Mouse (Mus musculus) heart, embryonic 10.5 days (tissue): ENCODE results near the gene Plcd1. TPM values are rescaled to one million over a fixed set of nuclear protein-coding genes. Genes with fewer than 3 reads are reported as not detected.

Experiments used
- DNase-seq: peaks from one replicate; pipeline ENCODE4 v3.0.0-alpha.2; 2017; ENCODE audit warnings: low spot score
- H3K27ac ChIP-seq: fragments of 300-500 bp; sonication (generic); 2 replicates; pipeline ENCODE4 v1.5.1; 2016; ENCODE audit warnings: mild to moderate bottlenecking
- H3K27me3 ChIP-seq: fragments of 300-500 bp; sonication (generic); 2 replicates; pipeline ENCODE4 v1.6.1; 2016; ENCODE audit warnings: mild to moderate bottlenecking; ENCODE audit not compliant: poor library complexity, insufficient read depth, severe bottlenecking
- H3K36me3 ChIP-seq: fragments of 300-500 bp; sonication (generic); 2 replicates; pipeline ENCODE4 v1.6.1; 2016; ENCODE audit warnings: mild to moderate bottlenecking, moderate library complexity
- H3K4me1 ChIP-seq: fragments of 300-500 bp; sonication (generic); 2 replicates; pipeline ENCODE4 v1.6.1; 2016; ENCODE audit warnings: mild to moderate bottlenecking
- H3K4me3 ChIP-seq: fragments of 300-500 bp; sonication (generic); 2 replicates; pipeline ENCODE4 v1.5.1; 2016; ENCODE audit warnings: mild to moderate bottlenecking, moderate library complexity
- H3K9me3 ChIP-seq: fragments of 300-500 bp; sonication (generic); 2 replicates; pipeline ENCODE4 v1.6.1; 2016; ENCODE audit warnings: mild to moderate bottlenecking, moderate library complexity
- WGBS: fragments of 180-500 bp; shearing (Covaris S2); methylation state at CpG from one replicate; pipeline ENCODE4 v1.1.7; 2016; 5-methylcytosine and 5-hydroxymethylcytosine counted together
- polyA plus RNA-seq: library from polyadenylated mRNA; unstranded; fragments of >200 nt; fragmentation: Nextera tagmentation; extraction: Ambion mirVana; gene quantifications from 2 replicates; pipeline ENCODE4 v1.2.1, GENCODE M21; 2016

Gene Plcd1
- polyA plus RNA-seq, 1 experiment from 2014 or later: 18.6 TPM

GRCm38 (mm10) chr9:119035836-119036235 lies 57.5 kb downstream of the Plcd1 start:
- Histone ChIP-seq H3K9me3 (no peaks in the 10 kb centered on the region), H3K4me3 (no peak overlapping the region), H3K27ac (peak overlapping the region; percentile 23; the same call in 1 of the 2 replicates), H3K36me3 (peaks cover 73% of the 10 kb centered on the region), H3K27me3 (no peaks in the 10 kb centered on the region), H3K4me1 (peaks cover 30% of the 10 kb centered on the region)
- WGBS: 55% methylated on average over 7 of the region's 7 CpGs
- no peak for DNase-seq

- Histone ChIP-seq H3K9me3 (no peaks in the 10 kb centered on the region), H3K27me3 (no peaks in the 10 kb centered on the region), H3K27ac (no peak overlapping the region), H3K4me1 (peaks cover 30% of the 10 kb centered on the region), H3K36me3 (peaks cover 70% of the 10 kb centered on the region), H3K4me3 (no peak overlapping the region)
- DNase-seq: no peak
- WGBS: 87% methylated on average over 29 of the region's 29 CpGs
Measured at GRCm38 (mm10) chr9:119034676-119035665, 58.3 kb downstream of the Plcd1 start.

- H3K27ac ChIP-seq: no peak overlapping the region
Measured at GRCm38 (mm10) chr9:119034069-119034468, 59.2 kb downstream of the Plcd1 start.

GRCm38 (mm10) chr9:119033111-119033921 lies 60.0 kb downstream of the Plcd1 start:
- H3K27me3 ChIP-seq: no peaks in the 10 kb centered on the region
- no peak for DNase-seq
- H3K36me3 ChIP-seq: peaks cover 58% of the 10 kb centered on the region
- H3K4me3 ChIP-seq: no peak overlapping the region
- peaks cover 30% of the 10 kb centered on the region for H3K4me1 ChIP-seq
- WGBS: 81% methylated on average over 19 of the region's 19 CpGs
- H3K9me3 ChIP-seq: no peaks in the 10 kb centered on the region
- H3K27ac ChIP-seq: peak overlapping the region; percentile 62; the same call in 1 of the 2 replicates

More at GRCm38 (mm10) chr9:119034069-119034468, 59.2 kb downstream of the Plcd1 start:
- H3K27me3 ChIP-seq: no peaks in the 10 kb centered on the region
- WGBS: 88% methylated on average over 8 of the region's 8 CpGs
- peaks cover 63% of the 10 kb centered on the region for H3K36me3 ChIP-seq
- H3K4me3 ChIP-seq: no peak overlapping the region
- H3K4me1 ChIP-seq: peaks cover 30% of the 10 kb centered on the region
- no peak for DNase-seq
- H3K9me3 ChIP-seq: no peaks in the 10 kb centered on the region

GRCm38 (mm10) chr9:119032538-119032937 lies 60.8 kb downstream of the Plcd1 start:
- H3K4me1 ChIP-seq: peaks cover 30% of the 10 kb centered on the region
- no peak overlapping the region for H3K4me3 ChIP-seq
- peaks cover 55% of the 10 kb centered on the region for H3K36me3 ChIP-seq
- H3K9me3 ChIP-seq: no peaks in the 10 kb centered on the region
- no peaks in the 10 kb centered on the region for H3K27me3 ChIP-seq
- WGBS: 61% methylated on average over 9 of the region's 9 CpGs
- peak overlapping the region; percentile 62; the same call in 1 of the 2 replicates for H3K27ac ChIP-seq
- no peak for DNase-seq

- H3K9me3 ChIP-seq: no peaks in the 10 kb centered on the region
- H3K4me1 ChIP-seq: peaks cover 29% of the 10 kb centered on the region
- peaks cover 54% of the 10 kb centered on the region for H3K36me3 ChIP-seq
- no peaks in the 10 kb centered on the region for H3K27me3 ChIP-seq
- no peak for DNase-seq
- peak overlapping the region; percentile 62; the same call in 1 of the 2 replicates for H3K27ac ChIP-seq
- 80% methylated on average over 14 of the region's 14 CpGs for WGBS
- no peak overlapping the region for H3K4me3 ChIP-seq
Measured at GRCm38 (mm10) chr9:119031772-119032171, 61.5 kb downstream of the Plcd1 start.

GRCm38 (mm10) chr9:119031038-119031437 lies 62.3 kb downstream of the Plcd1 start:
- Histone ChIP-seq H3K4me3 (no peak overlapping the region), H3K9me3 (no peaks in the 10 kb centered on the region), H3K36me3 (peaks cover 49% of the 10 kb centered on the region), H3K27ac (no peak overlapping the region), H3K27me3 (no peaks in the 10 kb centered on the region), H3K4me1 (peaks cover 22% of the 10 kb centered on the region)
- WGBS: 82% methylated on average over 4 of the region's 4 CpGs
- DNase-seq: no peak

GRCm38 (mm10) chr9:119029568-119029967 lies 63.7 kb downstream of the Plcd1 start:
- no peak overlapping the region for H3K27ac ChIP-seq
- H3K27me3 ChIP-seq: no peaks in the 10 kb centered on the region
- peaks cover 38% of the 10 kb centered on the region for H3K36me3 ChIP-seq
- peaks cover 19% of the 10 kb centered on the region for H3K4me1 ChIP-seq
- 57% methylated on average over 7 of the region's 7 CpGs for WGBS
- no peak for DNase-seq
- H3K4me3 ChIP-seq: no peak overlapping the region
- no peaks in the 10 kb centered on the region for H3K9me3 ChIP-seq

- 91% methylated on average over 27 of the region's 27 CpGs for WGBS
- no peak for DNase-seq
- no peaks in the 10 kb centered on the region for H3K27me3 ChIP-seq
- no peak overlapping the region for H3K4me3 ChIP-seq
- H3K4me1 ChIP-seq: peaks cover 19% of the 10 kb centered on the region
- H3K9me3 ChIP-seq: no peaks in the 10 kb centered on the region
- H3K36me3 ChIP-seq: peaks cover 29% of the 10 kb centered on the region
- no peak overlapping the region for H3K27ac ChIP-seq
Measured at GRCm38 (mm10) chr9:119028226-119029195, 64.8 kb downstream of the Plcd1 start.

- H3K27me3 ChIP-seq: no peaks in the 10 kb centered on the region
- DNase-seq: no peak
- no peaks in the 10 kb centered on the region for H3K9me3 ChIP-seq
- H3K36me3 ChIP-seq: peaks cover 21% of the 10 kb centered on the region; the same call in 1 of the 2 replicates
- 88% methylated on average over 7 of the region's 7 CpGs for WGBS
- no peak overlapping the region for H3K4me3 ChIP-seq
- H3K4me1 ChIP-seq: peaks cover 8% of the 10 kb centered on the region
- H3K27ac ChIP-seq: no peak overlapping the region
Measured at GRCm38 (mm10) chr9:119027337-119027736, 66.0 kb downstream of the Plcd1 start.

GRCm38 (mm10) chr9:119025832-119026331 lies 67.4 kb downstream of the Plcd1 start:
- Histone ChIP-seq H3K9me3 (no peaks in the 10 kb centered on the region), H3K4me3 (no peak overlapping the region), H3K27ac (no peak overlapping the region), H3K4me1 (no peaks in the 10 kb centered on the region), H3K36me3 (peaks cover 10% of the 10 kb centered on the region; the same call in 1 of the 2 replicates), H3K27me3 (no peaks in the 10 kb centered on the region)
- no peak for DNase-seq
- 86% methylated on average over 7 of the region's 7 CpGs for WGBS

GRCm38 (mm10) chr9:119025263-119025662 lies 68.0 kb downstream of the Plcd1 start:
- Histone ChIP-seq H3K9me3 (no peaks in the 10 kb centered on the region), H3K4me1 (no peaks in the 10 kb centered on the region), H3K36me3 (peaks cover 9% of the 10 kb centered on the region; the same call in 1 of the 2 replicates), H3K27me3 (no peaks in the 10 kb centered on the region), H3K4me3 (no peak overlapping the region), H3K27ac (no peak overlapping the region)
- 83% methylated on average over 6 of the region's 6 CpGs for WGBS
- DNase-seq: no peak
